Mouse (Mus musculus) B cell, adult 2 months (primary cell): ENCODE measurements around the gene Cp.
"Not testable (repeated sequence)": the region's sequence is repeated elsewhere in the genome, so short reads cannot be mapped to it uniquely, and the experiment has no call there.

Experiments used
- DNase-seq, 2 experiments: peaks; one replicate each; pipeline ENCODE4 v3.0.0; 2022

Cp gene

DNA sequence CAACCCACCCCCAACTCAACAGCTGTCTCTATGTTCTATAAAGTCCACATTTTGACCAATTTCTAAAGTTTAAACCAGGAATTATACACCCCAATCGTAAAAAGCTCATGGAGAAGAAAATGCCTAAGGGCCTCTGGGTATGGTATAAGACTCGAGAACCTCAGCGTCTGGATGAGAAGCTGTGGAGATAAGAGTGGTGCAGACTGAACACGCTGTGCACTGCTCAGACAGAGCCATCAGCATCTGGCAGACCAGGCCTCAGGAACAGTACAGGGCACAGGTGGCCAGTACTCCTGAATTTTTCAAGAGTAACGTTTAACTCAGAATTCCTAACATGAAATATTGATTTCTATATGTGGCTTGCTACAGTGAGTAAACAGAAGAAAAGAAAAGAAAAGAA, 50.9 kb downstream of the Cp start:
- DNase-seq = no peak

DNA sequence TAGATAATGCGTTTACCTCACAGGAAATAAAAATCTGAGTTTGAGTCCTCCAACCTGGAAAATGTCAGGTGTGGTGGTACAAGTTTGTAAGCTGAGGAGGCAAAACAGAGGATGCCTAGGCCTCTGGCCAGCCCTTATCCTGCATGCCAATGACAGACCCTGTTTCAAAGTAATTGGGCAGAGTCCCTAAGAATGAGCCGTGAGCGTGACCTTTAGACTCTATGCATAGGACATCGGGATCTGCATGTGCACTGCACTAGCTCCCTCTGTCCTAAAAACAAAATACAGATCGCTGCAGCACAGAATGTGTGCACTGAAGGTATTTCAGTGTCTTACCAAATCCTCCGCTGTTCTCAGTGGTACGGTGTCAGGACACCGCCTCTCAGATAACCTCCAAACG, 53.6 kb downstream of the Cp start:
- no peak for DNase-seq

GRCm38 (mm10) chr3:20010905-20011304, 54.1 kb downstream of the Cp start:
- DNase-seq = not testable (repeated sequence)

DNA sequence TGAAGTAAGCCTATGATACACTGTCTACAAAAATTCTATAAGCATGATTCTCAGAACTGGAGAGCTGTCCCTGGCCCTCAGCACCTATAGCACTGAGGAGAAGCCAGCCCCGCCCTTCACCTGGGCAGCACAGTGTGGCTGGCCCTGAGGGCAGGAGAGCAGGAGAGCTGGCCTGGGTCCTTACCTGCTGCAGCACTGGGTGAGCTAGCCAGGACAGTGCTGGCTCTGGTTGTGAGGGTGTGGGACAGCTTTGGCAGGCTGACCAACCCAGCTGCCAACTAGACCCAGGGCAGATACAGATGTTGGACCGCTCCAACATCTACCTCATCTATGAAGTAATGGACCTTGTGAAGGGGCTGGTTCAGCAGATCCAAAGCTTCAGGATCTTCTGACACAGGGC, 57.6 kb downstream of the Cp start:
- DNase-seq = no peak

DNA sequence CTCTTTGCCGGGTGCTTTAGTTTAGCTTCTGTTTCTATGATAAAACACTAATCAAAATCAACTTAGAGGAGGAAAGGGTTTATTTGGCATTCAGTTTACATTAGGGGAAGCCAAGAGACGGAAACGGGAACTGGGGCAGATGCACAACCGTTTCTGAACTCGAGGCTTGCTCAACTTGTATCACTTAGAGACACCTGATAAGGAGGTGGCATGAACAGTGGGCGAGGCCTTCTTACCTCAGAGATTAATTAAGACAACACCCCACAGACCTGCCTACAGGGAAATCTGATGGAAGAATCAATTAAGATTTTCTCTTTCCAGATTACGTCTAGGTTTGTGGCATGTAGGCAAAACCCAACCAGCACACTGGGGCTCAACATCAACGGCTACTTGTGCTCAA, 61.2 kb downstream of the Cp start:
- no peak for DNase-seq

- no peak for DNase-seq
Measured at GRCm38 (mm10) chr3:20023832-20024231, 67.0 kb downstream of the Cp start.

- no peak for DNase-seq
Measured at GRCm38 (mm10) chr3:20026481-20026880, 69.6 kb downstream of the Cp start.

- peak; percentile 40 to 51 for DNase-seq
Measured at GRCm38 (mm10) chr3:20026996-20027689, 70.3 kb downstream of the Cp start.

DNA sequence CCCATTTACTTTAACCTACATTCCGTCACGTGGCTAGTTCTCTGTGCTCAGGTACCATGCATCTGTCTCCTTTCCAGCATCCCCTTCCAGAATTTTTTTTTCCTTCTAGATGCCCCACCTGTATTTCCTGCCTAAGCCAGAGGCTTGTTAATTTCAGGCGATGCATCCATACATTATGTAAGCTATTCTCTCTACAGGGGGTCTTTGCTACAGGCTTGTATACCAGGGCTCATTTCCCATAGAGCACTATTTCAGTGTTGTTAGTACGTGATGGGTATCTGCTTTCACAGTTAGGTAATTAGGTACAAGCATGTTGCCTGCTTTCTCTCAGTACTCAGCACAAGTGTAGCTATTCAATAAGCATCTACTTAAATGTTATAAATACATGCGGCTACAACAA, 70.9 kb downstream of the Cp start:
- peak in 1 of 2 experiments; percentile 2 for DNase-seq

GRCm38 (mm10) chr3:20028640-20029039, 71.8 kb downstream of the Cp start:
- peak; percentile 16 to 18 for DNase-seq

DNA sequence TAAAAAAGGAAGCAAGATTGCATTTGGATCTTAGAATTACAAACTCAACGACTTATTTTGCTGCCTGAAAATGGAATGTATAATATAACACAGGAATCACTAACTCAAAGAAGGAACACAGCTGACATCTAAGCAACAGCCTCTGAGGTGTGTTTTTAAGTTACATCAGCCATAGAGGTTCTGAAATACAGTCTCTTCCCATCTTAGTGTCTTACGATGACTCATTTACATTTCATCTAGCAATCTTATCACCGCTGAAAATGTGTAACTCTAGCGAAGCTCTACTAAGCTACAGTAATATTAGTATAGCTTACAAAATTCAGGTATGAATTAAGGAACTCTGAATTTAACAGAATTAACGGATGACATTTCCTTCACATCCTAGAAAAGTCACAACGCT, 74.0 kb downstream of the Cp start:
- DNase-seq = no peak

GRCm38 (mm10) chr3:20033761-20034718, 77.2 kb downstream of the Cp start:
- DNase-seq = no peak

DNA sequence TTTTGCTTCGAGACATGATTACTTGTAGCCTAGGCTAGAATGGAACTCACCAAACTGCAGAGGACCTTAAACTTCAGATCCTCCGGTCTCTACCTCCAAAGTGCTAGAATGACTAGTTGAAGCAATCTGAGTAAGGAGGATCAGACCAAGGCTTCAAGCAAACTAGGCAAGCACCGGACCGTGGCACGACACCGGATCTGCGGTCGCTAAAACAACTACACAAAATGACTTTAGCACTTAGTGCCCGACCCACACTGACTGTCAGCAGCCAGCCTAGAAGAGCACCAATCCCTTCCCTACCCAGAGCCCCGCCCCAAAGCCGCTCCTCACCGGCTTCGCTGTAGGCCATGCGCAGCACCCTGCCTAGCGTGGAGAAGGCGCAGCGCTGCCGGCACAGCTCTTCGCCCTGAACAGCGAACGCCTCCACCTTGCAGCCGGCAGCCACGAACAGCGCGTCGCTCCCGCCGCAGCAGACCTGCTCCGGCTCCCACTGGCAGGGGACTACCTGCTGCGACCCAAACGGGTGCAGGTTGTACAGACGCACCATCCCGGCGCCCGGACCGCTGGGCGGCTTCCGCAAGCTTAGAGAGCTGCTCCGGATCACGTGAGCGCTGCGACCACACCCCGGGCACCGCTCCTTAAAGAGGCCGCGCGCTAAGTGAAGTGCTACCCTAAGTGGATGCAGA, 78.0 kb downstream of the Cp start, which contains the start of gene Hps3:
Hps3 (minus strand) TSS at position 597 of the 686 bp plus-strand sequence.
- DNase-seq = peak; percentile 90 to 91

DNA sequence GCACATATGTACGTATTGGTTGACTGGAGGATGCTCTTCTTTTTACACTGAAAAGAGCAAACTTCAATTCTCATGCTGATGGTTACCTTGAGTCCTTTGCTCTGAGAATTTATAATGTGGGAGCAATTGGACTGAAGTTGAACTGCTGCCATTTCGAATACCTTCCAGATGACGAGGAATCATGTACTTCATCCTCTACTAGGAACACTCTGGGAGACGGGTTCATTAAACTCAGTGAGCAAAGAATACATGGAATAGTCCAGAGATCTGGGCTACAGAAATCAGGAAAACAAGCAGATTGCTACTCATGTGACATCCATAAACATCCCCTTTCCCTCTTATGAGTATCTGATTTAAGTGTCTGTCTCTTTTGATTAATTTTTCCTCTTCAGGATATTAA, 79.2 kb downstream of the Cp start:
- no peak for DNase-seq

DNA sequence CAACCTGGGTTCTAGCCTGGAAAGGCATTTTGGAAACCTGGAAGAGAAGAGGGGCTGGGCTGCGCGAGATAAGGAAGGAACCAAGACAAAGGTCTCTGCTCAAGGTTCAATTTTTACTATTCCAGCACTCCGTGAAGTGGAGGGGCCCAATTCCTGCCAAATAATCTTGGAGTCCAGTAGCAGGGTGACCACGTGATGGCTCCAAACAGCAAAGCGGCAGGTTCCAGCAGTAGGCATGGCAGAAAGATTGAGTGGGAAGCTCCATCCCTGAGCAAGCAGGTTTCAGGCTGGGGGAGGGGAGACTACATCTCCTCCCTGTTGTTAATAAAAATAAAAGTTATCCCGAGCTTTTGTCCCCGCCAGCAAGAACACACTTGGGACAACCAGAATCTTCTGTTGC, 84.6 kb downstream of the Cp start:
- not testable (repeated sequence) for DNase-seq

DNA sequence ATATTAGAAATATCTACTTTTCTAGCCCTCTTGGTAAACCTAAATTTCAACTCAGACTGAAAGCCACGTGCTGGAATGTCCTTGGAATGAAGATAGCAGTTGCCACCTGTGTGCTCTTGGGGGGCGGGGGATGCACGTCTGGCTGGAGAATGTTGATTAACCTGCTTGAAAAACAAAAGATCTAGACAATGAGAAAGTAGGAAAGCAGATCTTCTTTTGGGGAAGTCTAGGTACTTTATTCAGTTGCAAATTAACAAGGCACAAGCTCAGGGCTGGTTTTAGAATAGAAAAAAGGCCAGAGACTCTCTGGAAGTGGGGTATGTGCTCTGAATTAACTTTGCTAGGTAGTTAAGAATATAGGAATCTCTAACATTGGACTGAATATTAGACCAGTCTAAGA, 87.9 kb downstream of the Cp start:
- not testable (repeated sequence) for DNase-seq

- DNase-seq = peak; percentile 93 to 94
Measured at GRCm38 (mm10) chr3:20057306-20058196, 100.7 kb downstream of the Cp start, which contains the start of gene Hltf. TSS of gene Hltf (plus strand) at chr3:20057811.

DNA sequence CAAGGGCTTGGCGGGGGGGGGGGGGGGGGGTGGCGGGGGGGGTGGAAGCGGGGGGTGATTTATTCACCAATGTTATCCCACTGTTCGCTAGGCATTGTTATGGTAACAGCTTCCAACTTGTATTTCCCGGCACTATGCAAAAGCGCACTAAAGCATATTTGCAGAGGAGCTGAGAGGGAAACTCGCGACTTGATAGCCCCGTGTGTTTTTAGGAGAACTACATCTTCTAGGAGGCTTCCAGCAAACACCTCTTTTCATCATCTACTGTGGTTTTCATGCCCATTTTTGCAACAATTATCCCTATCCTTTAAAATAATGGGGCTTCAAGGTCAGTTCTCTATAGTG, 101.3 kb downstream of the Cp start:
- no peak for DNase-seq
